Mouse (Mus musculus) MEL (cell line): ENCODE measurements around the gene Cpeb4.

ENCODE experiments used
- CTCF ChIP-seq, 3 experiments: IDR thresholded peaks in 2 of 3; conservative IDR thresholded peaks in 1 of 3; 2 replicates each; pipeline ENCODE4 v1.5.1; 2011 to 2012; ENCODE audit warnings: low read length in 3 of 3, low read depth in 2 of 3, mild to moderate bottlenecking in 2 of 3, improper control_type of control experiment in 1 of 3, inconsistent platforms in 1 of 3, mixed read lengths in 1 of 3, moderate library complexity in 1 of 3; ENCODE audit not compliant: control insufficient read depth in 1 of 3, insufficient read depth in 1 of 3, poor library complexity in 1 of 3, severe bottlenecking in 1 of 3
- ELF1 ChIP-seq: IDR thresholded peaks from 2 replicates; pipeline ENCODE4 v1.6.1; 2014; ENCODE audit warnings: low read depth, mild to moderate bottlenecking, inconsistent platforms, low read length, improper control_type of control experiment, moderate library complexity
- EP300 ChIP-seq, 2 experiments: IDR thresholded peaks; 2 replicates each; pipeline ENCODE4 v1.6.1; 2011; ENCODE audit warnings: improper control_type of control experiment in 2 of 2, low read length in 2 of 2, low read depth in 1 of 2, mild to moderate bottlenecking in 1 of 2
- GATA1 ChIP-seq: IDR thresholded peaks from 2 replicates; pipeline ENCODE4 v1.6.1; 2011; ENCODE audit warnings: low read depth, low read length, improper control_type of control experiment
- MAFK ChIP-seq: IDR thresholded peaks from 2 replicates; pipeline ENCODE4 v1.6.1; 2011; ENCODE audit warnings: low read depth, mild to moderate bottlenecking, low read length, improper control_type of control experiment, borderline replicate concordance
- NELFE ChIP-seq: IDR thresholded peaks from 2 replicates; pipeline ENCODE4 v1.6.1; 2011; ENCODE audit warnings: low read depth, low read length, improper control_type of control experiment
- POLR2A ChIP-seq, 2 experiments: IDR thresholded peaks; 2 replicates each; pipeline ENCODE4 v1.6.1; 2011 to 2012; ENCODE audit warnings: low read length in 2 of 2, mild to moderate bottlenecking in 2 of 2, control low read depth in 1 of 2, improper control_type of control experiment in 1 of 2, low read depth in 1 of 2, moderate library complexity in 1 of 2; ENCODE audit not compliant: control insufficient read depth in 1 of 2, insufficient read depth in 1 of 2, poor library complexity in 1 of 2
- RAD21 ChIP-seq: IDR thresholded peaks from 2 replicates; pipeline ENCODE4 v1.6.1; 2011; ENCODE audit warnings: mild to moderate bottlenecking, low read depth, low read length, improper control_type of control experiment
- RCOR1 ChIP-seq: IDR thresholded peaks from 2 replicates; pipeline ENCODE4 v1.6.1; 2012; ENCODE audit warnings: low read depth, mild to moderate bottlenecking, inconsistent platforms, low read length, improper control_type of control experiment
- SMC3 ChIP-seq: IDR thresholded peaks from 2 replicates; pipeline ENCODE4 v1.6.1; 2011; ENCODE audit warnings: low read depth, low read length, improper control_type of control experiment
- ZNF384 ChIP-seq: IDR thresholded peaks from 2 replicates; pipeline ENCODE4 v1.6.1; 2012; ENCODE audit warnings: low read depth, mild to moderate bottlenecking, inconsistent platforms, low read length, improper control_type of control experiment

DNA sequence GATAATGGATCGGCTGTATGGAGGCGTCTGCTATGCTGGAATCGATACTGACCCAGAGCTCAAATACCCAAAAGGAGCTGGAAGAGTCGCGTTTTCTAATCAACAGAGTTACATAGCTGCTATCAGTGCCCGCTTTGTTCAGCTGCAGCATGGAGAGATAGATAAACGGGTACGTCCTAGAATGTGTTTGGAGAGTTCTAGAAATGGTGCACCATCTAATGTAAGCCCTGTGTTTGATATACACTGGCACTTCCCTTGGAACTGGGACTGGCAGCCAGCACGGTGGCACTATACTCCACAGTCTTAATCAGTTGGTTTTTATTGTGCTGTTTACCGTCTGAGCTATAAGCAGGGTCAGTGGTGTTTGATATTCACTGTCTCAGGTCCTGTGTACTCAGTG, 58.0 kb downstream of the Cpeb4 start:
- TF ChIP-seq SMC3 (no peak), CTCF (IDR thresholded peaks at IDR 0.05 in 2 of 3, conservative IDR thresholded peaks at IDR 0.05 in 1 of 3; ENCODE audit: control insufficient read depth in 1 of 3, insufficient read depth in 1 of 3, low read depth in 2 of 3, low read length in 3 of 3, poor library complexity in 1 of 3, severe bottlenecking in 1 of 3) (no peak), GATA1 (no peak), EP300 (IDR thresholded peaks at IDR 0.05; ENCODE audit: low read depth in 1 of 2, low read length in 2 of 2) (no peak), RAD21 (no peak), ZNF384 (no peak), MAFK (no peak), RCOR1 (no peak), POLR2A (IDR thresholded peaks at IDR 0.05; ENCODE audit: control insufficient read depth in 1 of 2, insufficient read depth in 1 of 2, low read depth in 1 of 2, low read length in 2 of 2, poor library complexity in 1 of 2) (no peak), ELF1 (no peak), NELFE (no peak)
